8 mouse cellular contexts compared by ENCODE assay signal in the genomic region with DNA sequence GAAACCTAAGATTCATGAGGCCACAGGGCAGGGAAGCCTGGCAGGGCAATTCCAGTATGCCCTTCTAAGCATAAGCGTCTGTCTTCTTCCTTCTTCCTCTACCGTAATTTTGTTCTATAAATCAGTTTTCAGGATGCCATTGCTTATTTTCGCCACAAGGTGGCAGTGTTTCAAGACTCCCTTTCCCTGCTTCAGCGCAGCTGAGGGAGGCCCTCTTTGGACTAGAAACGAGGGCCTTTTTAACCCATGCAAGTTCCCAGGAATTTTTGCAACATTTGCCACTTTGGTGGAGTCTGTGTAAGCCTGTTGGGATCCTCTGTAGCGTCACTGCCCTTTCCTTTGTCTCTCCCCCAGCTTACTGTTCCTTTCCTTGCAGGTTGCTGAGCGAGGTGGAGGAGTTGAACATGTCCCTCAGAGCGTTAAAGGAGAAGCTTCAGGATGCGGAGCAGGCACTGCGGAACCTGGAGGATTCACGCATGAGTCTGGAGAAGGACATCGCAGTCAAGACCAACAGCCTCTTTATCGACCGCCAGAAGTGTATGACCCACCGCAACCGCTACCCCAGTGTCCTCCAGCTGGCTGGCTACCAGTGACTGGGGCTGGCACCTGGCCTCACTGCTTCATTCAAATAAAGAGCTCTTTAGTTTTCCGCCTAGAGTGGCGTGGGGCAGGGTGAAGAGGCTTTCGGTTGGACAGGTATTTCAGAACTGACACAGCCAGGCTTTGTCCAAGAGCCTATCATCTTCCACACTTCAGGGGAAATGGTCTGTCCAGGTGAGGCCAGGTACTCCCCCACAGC. TPM values are rescaled to one million over a fixed set of nuclear protein-coding genes. Genes with fewer than 3 reads are reported as not detected.
DNase-seq lines count a peak whose midpoint lies in the region; ATAC-seq and TF ChIP-seq lines count a peak whose summit lies in the region.

No protein-coding gene starts in this region.

- H3K36me3 ChIP-seq in forebrain, embryonic 10.5 days (replicated peaks): no peaks in the 10 kb centered on the region
- H3K36me3 ChIP-seq in forebrain, embryonic 12.5 days (replicated peaks): no peaks in the 10 kb centered on the region
- H3K36me3 ChIP-seq in embryonic facial prominence, embryonic 11.5 days (replicated peaks; ENCODE audit: control insufficient read depth, insufficient read depth, low read depth, low read length): no peaks in the 10 kb centered on the region
- H3K36me3 ChIP-seq in stomach, postnatal 0 days (ENCODE audit: control insufficient read depth, insufficient read depth, low read length): no peaks in the 10 kb centered on the region

- H3K27ac ChIP-seq in forebrain, embryonic 10.5 days: no peak overlapping the region
- no peak overlapping the region for H3K27ac ChIP-seq in forebrain, embryonic 12.5 days
- no peak overlapping the region for H3K27ac ChIP-seq in embryonic facial prominence, embryonic 11.5 days (replicated peaks; ENCODE audit: low read depth, low read length)
- H3K27ac ChIP-seq in stomach, postnatal 0 days (replicated peaks): no peak overlapping the region

- H3K9me3 ChIP-seq in forebrain, embryonic 10.5 days: no peaks in the 10 kb centered on the region
- no peaks in the 10 kb centered on the region for H3K9me3 ChIP-seq in forebrain, embryonic 12.5 days
- no peaks in the 10 kb centered on the region for H3K9me3 ChIP-seq in embryonic facial prominence, embryonic 11.5 days (replicated peaks; ENCODE audit: control insufficient read depth, low read length)
- no peaks in the 10 kb centered on the region for H3K9me3 ChIP-seq in stomach, postnatal 0 days (ENCODE audit: control insufficient read depth, low read length)

- peaks cover 44% of the 10 kb centered on the region for H3K4me1 ChIP-seq in forebrain, embryonic 10.5 days
- H3K4me1 ChIP-seq in forebrain, embryonic 12.5 days: peaks cover 14% of the 10 kb centered on the region
- H3K4me1 ChIP-seq in embryonic facial prominence, embryonic 11.5 days (ENCODE audit: control insufficient read depth, insufficient read depth, low read length): peaks cover 3% of the 10 kb centered on the region; the same call in 1 of the 2 replicates
- no peaks in the 10 kb centered on the region for H3K4me1 ChIP-seq in stomach, postnatal 0 days (replicated peaks; ENCODE audit: control insufficient read depth, insufficient read depth)

- DNase-seq in forebrain, embryonic 10.5 days (ENCODE audit: extremely low spot score, low spot score): peak; percentile 53
- peak; percentile 24 to 30 for DNase-seq in urinary bladder, postnatal 36 days (ENCODE audit: low spot score in 2 of 2)
- DNase-seq in urinary bladder, adult 2 months (ENCODE audit: low spot score): no peak
- peak; percentile 86 for DNase-seq in embryonic facial prominence, embryonic 11.5 days (ENCODE audit: low spot score)
- DNase-seq in layer of hippocampus, postnatal 10 days (ENCODE audit: low spot score in 2 of 2): peak; percentile 72 to 79
- peak; percentile 36 to 67 for DNase-seq in lung, postnatal 4 days
- peak; percentile 42 for DNase-seq in stomach, postnatal 0 days (ENCODE audit: low spot score)

- no peak for TF ChIP-seq EP300 in stomach, postnatal 0 days (optimal IDR thresholded peaks at IDR 0.05)

- H3K27me3 ChIP-seq in forebrain, embryonic 10.5 days (ENCODE audit: poor library complexity, severe bottlenecking): peaks cover 74% of the 10 kb centered on the region
- peaks cover 86% of the 10 kb centered on the region for H3K27me3 ChIP-seq in forebrain, embryonic 12.5 days
- H3K27me3 ChIP-seq in embryonic facial prominence, embryonic 11.5 days (ENCODE audit: control insufficient read depth, insufficient read depth, low read length): peaks cover 4% of the 10 kb centered on the region
- no peaks in the 10 kb centered on the region for H3K27me3 ChIP-seq in stomach, postnatal 0 days (ENCODE audit: control insufficient read depth, insufficient read depth, low read length)

- 40% methylated on average over 19 of the region's 19 CpGs for WGBS in forebrain, embryonic 10.5 days
- WGBS in forebrain, embryonic 12.5 days: 41% methylated on average over 19 of the region's 19 CpGs
- 41% methylated on average over 19 of the region's 19 CpGs for WGBS in embryonic facial prominence, embryonic 11.5 days
- 34% methylated on average over 19 of the region's 19 CpGs for WGBS in stomach, postnatal 0 days

- H3K4me3 ChIP-seq in forebrain, embryonic 10.5 days: no peak overlapping the region
- no peak overlapping the region for H3K4me3 ChIP-seq in forebrain, embryonic 12.5 days (replicated peaks)
- H3K4me3 ChIP-seq in embryonic facial prominence, embryonic 11.5 days (ENCODE audit: low read depth, low read length): no peak overlapping the region
- H3K4me3 ChIP-seq in stomach, postnatal 0 days (ENCODE audit: low read depth, low read length): no peak overlapping the region

- no peak for ATAC-seq in forebrain, embryonic 12.5 days (ENCODE audit: low FRiP score)
- no peak for ATAC-seq in embryonic facial prominence, embryonic 11.5 days (replicated peaks; ENCODE audit: insufficient number of reproducible peaks, low FRiP score, low TSS enrichment, low read depth)
- ATAC-seq in stomach, postnatal 0 days (ENCODE audit: low FRiP score, low TSS enrichment): no peak

- peak; percentile 94 for TF ChIP-seq CTCF in stomach, postnatal 0 days (IDR thresholded peaks at IDR 0.05; ENCODE audit: low read depth)

- H3K4me2 ChIP-seq in forebrain, embryonic 12.5 days: no peak overlapping the region
- no peak overlapping the region for H3K4me2 ChIP-seq in embryonic facial prominence, embryonic 11.5 days (ENCODE audit: low read depth, low read length)
- H3K4me2 ChIP-seq in stomach, postnatal 0 days (replicated peaks; ENCODE audit: low read depth): no peak overlapping the region

- no peak overlapping the region for H3K9ac ChIP-seq in forebrain, embryonic 12.5 days
- no peak overlapping the region for H3K9ac ChIP-seq in embryonic facial prominence, embryonic 11.5 days (replicated peaks; ENCODE audit: low read length)
- H3K9ac ChIP-seq in stomach, postnatal 0 days (ENCODE audit: low read length): no peak overlapping the region

RNA-seq across cellular contexts. Expression of a gene that starts 20.9 kb away (rescaled TPM):
- 0.10 TPM in 1 of 2 replicates, not detected in the other for polyA plus RNA-seq in forebrain, embryonic 10.5 days (2016; fragmentation: Nextera tagmentation; extraction: Ambion mirVana)
- 0.10 TPM in 1 of 2 replicates, not detected in the other for polyA plus RNA-seq in forebrain, embryonic 12.5 days (2016; fragmentation: Nextera tagmentation; extraction: Ambion mirVana)
- polyA plus RNA-seq in urinary bladder, adult 2 months (2012; rRNA removed): 0.06 TPM in 1 of 2 replicates, not detected in the other
- 0.14 and 0.18 TPM in 2 replicates for polyA plus RNA-seq in embryonic facial prominence, embryonic 11.5 days (2014; fragmentation: Nextera tagmentation; extraction: Ambion mirVana)
- under 1 TPM; 0.18 to 0.38 TPM for total RNA-seq in layer of hippocampus, postnatal 10 days (2021)
- polyA plus RNA-seq in stomach, postnatal 0 days (2015; fragmentation: Nextera tagmentation; extraction: Ambion mirVana): 0.06 and 0.16 TPM in 2 replicates

RNA-seq across cellular contexts. Expression of a gene that starts 21.7 kb away (rescaled TPM):
- 0.18 TPM in 1 of 2 replicates, not detected in the other for polyA plus RNA-seq in forebrain, embryonic 10.5 days (2016; fragmentation: Nextera tagmentation; extraction: Ambion mirVana)
- 0.19 and 0.31 TPM in 2 replicates for polyA plus RNA-seq in forebrain, embryonic 12.5 days (2016; fragmentation: Nextera tagmentation; extraction: Ambion mirVana)
- 0.12 and 0.15 TPM in 2 replicates for polyA plus RNA-seq in urinary bladder, adult 2 months (2012; rRNA removed)
- not detected in 2 replicates for polyA plus RNA-seq in embryonic facial prominence, embryonic 11.5 days (2014; fragmentation: Nextera tagmentation; extraction: Ambion mirVana)
- total RNA-seq in layer of hippocampus, postnatal 10 days (2021): 1 to 10 TPM; 1.3 to 3.1 TPM
- 0.06 TPM in 1 of 2 replicates, not detected in the other for polyA plus RNA-seq in stomach, postnatal 0 days (2015; fragmentation: Nextera tagmentation; extraction: Ambion mirVana)

RNA-seq across cellular contexts. Expression of a gene that starts 42.6 kb away (rescaled TPM):
- 1.7 and 2.2 TPM in 2 replicates for polyA plus RNA-seq in forebrain, embryonic 10.5 days (2016; fragmentation: Nextera tagmentation; extraction: Ambion mirVana)
- polyA plus RNA-seq in forebrain, embryonic 12.5 days (2016; fragmentation: Nextera tagmentation; extraction: Ambion mirVana): 7.8 and 7.9 TPM in 2 replicates
- 28.6 and 59.3 TPM in 2 replicates for polyA plus RNA-seq in urinary bladder, adult 2 months (2012; rRNA removed)
- 3.7 TPM in 2 replicates for polyA plus RNA-seq in embryonic facial prominence, embryonic 11.5 days (2014; fragmentation: Nextera tagmentation; extraction: Ambion mirVana)
- 100 to 1,000 TPM in 1 of 2 experiments, 10 to 100 TPM in 1; 91.4 to 104 TPM for total RNA-seq in layer of hippocampus, postnatal 10 days (2021)
- polyA plus RNA-seq in stomach, postnatal 0 days (2015; fragmentation: Nextera tagmentation; extraction: Ambion mirVana): 1.5 and 1.7 TPM in 2 replicates
